Mouse (Mus musculus): ENCODE measurements around the gene Rhcg. TPM values are rescaled to one million over a fixed set of nuclear protein-coding genes. Genes with fewer than 3 reads are reported as not detected.

Rhcg gene
- polyA plus RNA-seq (2015; fragmentation: Nextera tagmentation; extraction: Ambion mirVana) = 0.17 TPM in 1 of 2 replicates, not detected in the other

DNA sequence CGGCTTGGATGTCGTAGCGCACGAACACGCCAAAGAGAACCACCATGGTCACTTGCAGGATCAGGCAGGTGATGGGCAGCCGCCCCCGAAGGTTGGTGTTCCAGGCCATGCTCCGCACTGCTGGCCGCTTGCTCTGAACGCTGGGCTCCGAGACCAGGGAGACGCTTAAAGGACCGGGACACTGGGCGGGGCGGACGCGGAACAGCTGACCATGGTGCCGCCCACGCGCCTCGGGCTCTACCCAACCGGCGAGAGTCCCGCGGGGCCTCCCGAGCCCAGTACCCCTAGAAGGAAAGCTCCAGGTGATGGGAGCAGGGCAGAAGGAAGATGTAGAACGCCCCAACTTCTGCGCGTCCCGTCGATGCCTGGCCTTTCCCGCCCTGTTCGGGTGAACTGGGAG lies at the start of gene Rhcg:
TSS of gene Rhcg (minus strand) at position 240 of the 400 bp plus-strand sequence.
- Histone ChIP-seq H3K4me1 (no peaks in the 10 kb centered on the region), H3K4me3 (peak within 1 kb of the TSS; percentile 17), H3K4me2 (peak within 1 kb of the TSS; percentile 44; the same call in 1 of the 2 replicates), H3K27me3 (peaks cover 59% of the 10 kb centered on the region), H3K27ac (no peak within 1 kb of the TSS), H3K9ac (no peak within 1 kb of the TSS), H3K9me3 (no peaks in the 10 kb centered on the region), H3K36me3 (no peaks in the 10 kb centered on the region)
- 6% methylated on average over 33 of the region's 33 CpGs for WGBS
- no peak for ATAC-seq (ENCODE audit: borderline replicate concordance, extremely low read depth, low FRiP score, low TSS enrichment)

DNA sequence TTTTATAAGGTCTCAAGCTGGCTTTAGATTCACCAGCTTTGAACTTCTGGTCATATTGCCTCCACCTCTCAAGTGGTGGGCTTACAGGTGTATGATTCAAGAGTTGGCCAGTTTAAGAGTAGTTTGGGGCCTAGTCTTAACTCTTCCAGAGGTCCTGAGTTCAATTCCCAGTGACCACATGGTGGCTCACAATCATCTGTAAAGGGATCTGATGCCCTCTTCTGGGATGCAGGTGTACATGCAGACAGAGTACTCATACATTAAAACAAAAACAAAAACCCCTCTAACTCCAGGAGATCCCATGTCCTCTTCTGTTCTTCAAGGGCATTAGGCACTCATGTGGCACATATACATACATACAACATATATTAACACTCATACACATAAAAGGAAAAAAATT lies 49.2 kb upstream of the Rhcg start:
- Histone ChIP-seq H3K4me2 (no peak overlapping the region), H3K27ac (no peak overlapping the region), H3K36me3 (peaks cover 45% of the 10 kb centered on the region), H3K27me3 (no peaks in the 10 kb centered on the region), H3K9me3 (no peaks in the 10 kb centered on the region), H3K4me3 (no peak overlapping the region), H3K9ac (no peak overlapping the region), H3K4me1 (peaks cover 18% of the 10 kb centered on the region)
- no peak for ATAC-seq (ENCODE audit: borderline replicate concordance, extremely low read depth, low FRiP score, low TSS enrichment)

DNA sequence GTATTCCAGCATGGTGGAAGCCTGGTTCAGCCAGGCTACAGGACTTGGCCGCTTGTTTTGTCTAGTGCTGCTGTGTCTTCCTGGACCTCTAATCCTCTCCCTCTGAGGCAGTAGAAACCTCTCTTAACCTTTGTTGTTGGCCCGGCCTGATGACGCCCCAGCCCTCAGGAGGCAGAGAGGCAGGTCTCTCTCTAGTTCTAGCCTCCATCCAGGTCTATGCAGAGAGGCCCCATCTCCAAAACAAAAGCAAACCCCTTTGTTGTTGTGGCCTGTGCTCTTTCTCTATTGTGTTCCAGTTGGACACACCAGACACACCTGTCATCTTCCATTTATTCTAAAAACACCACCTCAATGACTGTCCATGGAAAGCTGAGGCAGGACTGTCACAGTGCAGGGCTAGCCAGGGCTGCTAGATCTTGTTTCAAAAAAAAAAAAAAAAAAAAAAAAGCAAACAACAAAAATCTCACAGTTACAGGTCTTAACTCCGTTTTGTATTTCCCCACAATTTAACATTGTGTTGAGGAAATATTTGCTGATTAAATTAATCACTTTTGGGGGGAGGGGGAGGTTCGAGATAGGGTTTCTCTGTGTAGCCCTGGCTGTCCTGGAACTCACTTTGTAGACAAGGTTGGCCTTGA lies 43.9 kb upstream of the Rhcg start:
- Histone ChIP-seq H3K4me1 (peaks cover 32% of the 10 kb centered on the region), H3K4me3 (peak overlapping the region; percentile 96), H3K9me3 (no peaks in the 10 kb centered on the region), H3K27ac (no peak overlapping the region), H3K9ac (peak overlapping the region; percentile 98), H3K36me3 (peaks cover 3% of the 10 kb centered on the region), H3K4me2 (peak overlapping the region; percentile 91), H3K27me3 (no peaks in the 10 kb centered on the region)
- WGBS = 9% methylated on average over 5 of the region's 5 CpGs
- ATAC-seq (ENCODE audit: borderline replicate concordance, extremely low read depth, low FRiP score, low TSS enrichment) = no peak

DNA sequence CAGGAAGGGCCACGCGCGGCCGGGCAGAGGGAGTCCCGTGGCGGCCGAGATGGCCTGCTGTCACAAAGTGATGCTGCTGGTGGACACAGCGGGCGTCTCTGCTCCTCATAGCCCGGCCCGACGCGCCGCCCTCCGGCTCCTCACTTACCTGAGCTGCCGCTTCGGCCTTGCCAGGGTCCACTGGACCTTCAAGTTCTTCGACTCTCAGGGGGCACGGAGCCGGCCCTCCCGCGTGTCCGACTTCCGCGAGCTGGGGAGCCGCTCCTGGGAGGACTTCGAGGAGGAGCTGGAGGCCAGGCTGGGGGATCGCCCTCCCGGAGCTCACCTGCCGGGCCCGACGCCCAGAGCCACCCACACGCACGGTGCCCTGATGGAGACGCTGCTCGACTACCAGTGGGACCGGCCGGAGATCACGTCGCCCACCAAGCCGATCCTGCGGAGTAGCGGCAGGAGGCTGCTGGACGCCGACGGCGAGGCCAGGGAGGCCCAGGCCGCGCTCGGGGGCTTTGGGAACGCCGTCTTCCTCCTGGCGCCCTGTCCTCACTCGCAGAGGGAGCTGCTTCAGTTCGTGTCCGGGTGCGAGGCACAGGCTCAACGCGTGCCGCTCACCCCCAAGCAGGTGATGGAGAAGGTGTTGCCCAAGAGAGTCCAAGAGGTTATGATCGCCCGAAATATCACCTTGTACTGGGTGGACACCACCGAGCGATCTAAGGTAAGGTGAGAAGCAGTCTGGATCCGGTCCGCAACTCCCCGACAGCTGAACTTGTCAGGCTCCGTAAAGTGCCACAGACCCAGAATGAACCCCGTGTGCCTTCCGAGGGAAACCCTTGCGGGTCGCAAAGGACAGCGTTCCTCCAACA lies 43.1 kb upstream of the Rhcg start:
- Histone ChIP-seq H3K4me2 (peak overlapping the region; percentile 91), H3K27me3 (no peaks in the 10 kb centered on the region), H3K36me3 (peaks cover under 1% of the 10 kb centered on the region; the same call in 1 of the 2 replicates), H3K9ac (peak overlapping the region; percentile 98), H3K4me1 (peaks cover 32% of the 10 kb centered on the region), H3K4me3 (peak overlapping the region; percentile 96), H3K27ac (0 out of 2 replicates have a peak overlapping the region, but pooled peaks have one; percentile 66), H3K9me3 (no peaks in the 10 kb centered on the region)
- under 1% methylated on average over 73 of the region's 73 CpGs for WGBS
- ATAC-seq (ENCODE audit: borderline replicate concordance, extremely low read depth, low FRiP score, low TSS enrichment) = peak; percentile 10; the same call in 1 of the 2 replicates

DNA sequence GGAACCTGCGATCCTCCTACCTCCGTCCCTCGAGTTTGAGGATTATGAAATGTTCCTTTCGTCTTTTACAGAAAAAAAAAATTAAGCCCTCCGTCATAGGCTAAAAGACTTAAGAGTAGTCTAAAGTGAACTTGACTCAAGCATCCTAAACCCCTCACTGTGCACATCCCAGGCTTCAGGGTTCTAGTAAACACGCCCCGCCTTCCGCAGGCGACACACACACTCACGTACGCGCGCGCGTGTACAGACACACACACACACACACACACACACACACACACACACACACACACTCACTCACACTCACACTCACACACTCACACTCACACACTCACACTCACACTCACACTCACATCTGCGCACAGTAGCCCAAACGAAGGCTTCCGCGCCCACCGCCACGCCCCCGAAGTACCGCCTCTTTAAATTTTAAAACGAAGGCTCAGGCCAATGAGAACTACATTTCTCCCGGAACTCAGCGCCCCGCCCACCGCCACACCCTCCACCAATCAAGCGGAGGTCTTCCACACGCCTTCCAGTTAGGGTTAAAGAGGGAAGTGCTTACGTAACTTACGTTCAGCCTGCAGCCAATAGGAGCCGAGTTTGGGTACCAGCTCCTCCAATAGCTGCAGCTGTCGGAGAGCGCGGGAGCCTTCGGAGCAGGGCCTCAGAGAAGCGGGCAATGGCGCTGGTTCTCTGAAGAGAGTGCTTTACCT lies 42.3 kb upstream of the Rhcg start, which contains the start of gene Ticrr:
TSS of gene Ticrr (plus strand) at position 619 of the 713 bp plus-strand sequence.
- Histone ChIP-seq H3K27me3 (no peaks in the 10 kb centered on the region), H3K4me3 (peak within 1 kb of the TSS; percentile 96), H3K9me3 (no peaks in the 10 kb centered on the region), H3K27ac (0 out of 2 replicates have a peak within 1 kb of the TSS, but pooled peaks have one; percentile 66), H3K36me3 (no peaks in the 10 kb centered on the region), H3K4me1 (peaks cover 32% of the 10 kb centered on the region), H3K4me2 (peak within 1 kb of the TSS; percentile 91), H3K9ac (peak within 1 kb of the TSS; percentile 98)
- under 1% methylated on average over 39 of the region's 39 CpGs for WGBS
- ATAC-seq (ENCODE audit: borderline replicate concordance, extremely low read depth, low FRiP score, low TSS enrichment) = peak; percentile 99

DNA sequence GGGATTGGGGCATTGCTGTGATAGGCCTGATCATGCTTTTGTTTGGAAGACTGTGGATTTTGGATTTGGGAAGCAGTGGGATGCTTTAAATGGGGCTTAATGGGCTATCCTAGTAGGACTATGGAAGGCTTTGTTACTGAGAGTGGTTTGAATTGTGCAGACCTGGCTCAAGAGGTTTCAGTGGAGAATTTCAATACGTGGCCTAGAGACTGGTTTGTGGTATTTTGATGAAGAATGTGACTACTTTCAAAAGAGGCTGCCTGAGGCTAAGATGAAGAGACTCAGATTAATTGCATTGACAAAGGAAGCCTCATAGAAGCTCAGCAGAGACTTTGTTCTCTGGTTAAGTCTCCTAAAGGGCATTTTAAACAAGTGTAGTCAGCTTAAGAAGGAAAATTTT lies 37.1 kb upstream of the Rhcg start:
- Histone ChIP-seq H3K9me3 (no peaks in the 10 kb centered on the region), H3K27ac (no peak overlapping the region), H3K9ac (no peak overlapping the region), H3K4me2 (no peak overlapping the region), H3K4me1 (peaks cover 7% of the 10 kb centered on the region; the same call in 1 of the 2 replicates), H3K36me3 (no peaks in the 10 kb centered on the region), H3K4me3 (no peak overlapping the region), H3K27me3 (no peaks in the 10 kb centered on the region)
- no peak for ATAC-seq (ENCODE audit: borderline replicate concordance, extremely low read depth, low FRiP score, low TSS enrichment)
- 32% methylated on average over 1 of the region's 1 CpGs for WGBS

DNA sequence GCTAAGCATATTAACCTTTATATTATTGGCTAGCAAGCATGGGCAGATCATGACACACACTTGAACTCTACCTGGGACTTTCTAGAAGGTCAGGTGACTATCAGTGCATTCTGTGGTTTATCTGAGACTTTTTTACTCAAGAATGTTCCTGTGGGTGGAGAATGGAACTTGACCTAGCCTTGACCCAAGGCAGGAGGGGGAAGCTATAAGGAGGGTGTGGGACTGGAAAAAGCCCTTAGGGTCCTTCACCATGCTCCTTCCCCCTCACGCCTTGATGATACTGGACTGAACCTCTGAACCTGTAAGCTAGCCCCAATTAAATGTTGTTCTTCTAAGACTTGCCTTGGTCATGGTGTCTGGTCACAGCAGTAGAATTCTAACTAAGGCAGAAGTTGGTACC lies 36.7 kb upstream of the Rhcg start:
- H3K4me3 ChIP-seq = no peak overlapping the region
- no peak overlapping the region for H3K4me2 ChIP-seq
- no peak for ATAC-seq (ENCODE audit: borderline replicate concordance, extremely low read depth, low FRiP score, low TSS enrichment)
- no peaks in the 10 kb centered on the region for H3K36me3 ChIP-seq
- H3K9me3 ChIP-seq = no peaks in the 10 kb centered on the region
- H3K4me1 ChIP-seq = peaks cover 5% of the 10 kb centered on the region; the same call in 1 of the 2 replicates
- no peaks in the 10 kb centered on the region for H3K27me3 ChIP-seq
- 82% methylated on average over 1 of the region's 1 CpGs for WGBS
- no peak overlapping the region for H3K27ac ChIP-seq
- H3K9ac ChIP-seq = no peak overlapping the region

DNA sequence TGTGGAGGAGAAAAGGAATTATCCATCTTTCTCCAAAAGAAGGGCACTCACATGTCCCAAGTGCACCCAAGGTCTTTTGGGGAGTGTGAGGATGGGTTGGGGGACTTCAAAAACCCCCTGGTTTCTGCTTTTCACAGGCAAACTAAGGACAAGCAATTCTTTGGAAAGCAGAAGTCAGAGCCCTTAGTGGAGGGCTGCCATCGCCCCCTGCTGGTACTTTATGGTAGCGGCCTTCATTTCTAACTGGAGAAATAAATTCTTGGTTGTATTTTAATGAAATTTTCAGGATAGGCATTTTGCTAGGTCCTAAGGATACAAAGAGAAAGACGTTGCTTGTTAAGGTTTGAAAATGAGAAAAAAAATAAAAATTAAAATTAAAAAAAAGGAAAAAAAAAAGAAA lies 31.5 kb upstream of the Rhcg start:
- no peaks in the 10 kb centered on the region for H3K4me1 ChIP-seq
- no peak for ATAC-seq (ENCODE audit: borderline replicate concordance, extremely low read depth, low FRiP score, low TSS enrichment)
- WGBS = 9% methylated on average over 3 of the region's 3 CpGs
- no peak overlapping the region for H3K27ac ChIP-seq
- H3K27me3 ChIP-seq = no peaks in the 10 kb centered on the region
- H3K9me3 ChIP-seq = no peaks in the 10 kb centered on the region
- H3K4me2 ChIP-seq = no peak overlapping the region
- no peak overlapping the region for H3K9ac ChIP-seq
- H3K36me3 ChIP-seq = no peaks in the 10 kb centered on the region
- H3K4me3 ChIP-seq = no peak overlapping the region

DNA sequence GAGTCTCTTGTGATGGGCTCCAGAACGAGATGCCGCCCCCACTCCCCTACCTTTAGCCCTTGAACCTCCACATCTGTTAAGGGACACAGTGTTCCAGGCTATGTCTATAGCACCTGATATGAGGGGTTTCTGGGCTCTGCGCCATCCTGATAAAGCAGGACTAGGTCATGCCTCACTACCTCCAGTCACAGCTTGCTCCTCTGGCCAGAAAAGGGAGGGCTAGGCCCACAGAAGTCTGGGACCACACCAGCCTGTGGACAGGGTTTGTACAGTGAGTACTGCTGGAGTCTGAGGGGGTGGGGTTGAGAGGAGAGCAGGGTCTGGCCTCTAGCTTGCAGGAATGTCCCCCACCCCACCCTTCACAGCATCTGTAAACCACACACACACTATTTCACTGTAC lies 29.8 kb upstream of the Rhcg start:
- Histone ChIP-seq H3K4me1 (no peaks in the 10 kb centered on the region), H3K36me3 (no peaks in the 10 kb centered on the region), H3K9me3 (no peaks in the 10 kb centered on the region), H3K9ac (no peak overlapping the region), H3K4me3 (no peak overlapping the region), H3K27me3 (no peaks in the 10 kb centered on the region), H3K27ac (no peak overlapping the region), H3K4me2 (no peak overlapping the region)
- 86% methylated on average over 3 of the region's 3 CpGs for WGBS
- no peak for ATAC-seq (ENCODE audit: borderline replicate concordance, extremely low read depth, low FRiP score, low TSS enrichment)

DNA sequence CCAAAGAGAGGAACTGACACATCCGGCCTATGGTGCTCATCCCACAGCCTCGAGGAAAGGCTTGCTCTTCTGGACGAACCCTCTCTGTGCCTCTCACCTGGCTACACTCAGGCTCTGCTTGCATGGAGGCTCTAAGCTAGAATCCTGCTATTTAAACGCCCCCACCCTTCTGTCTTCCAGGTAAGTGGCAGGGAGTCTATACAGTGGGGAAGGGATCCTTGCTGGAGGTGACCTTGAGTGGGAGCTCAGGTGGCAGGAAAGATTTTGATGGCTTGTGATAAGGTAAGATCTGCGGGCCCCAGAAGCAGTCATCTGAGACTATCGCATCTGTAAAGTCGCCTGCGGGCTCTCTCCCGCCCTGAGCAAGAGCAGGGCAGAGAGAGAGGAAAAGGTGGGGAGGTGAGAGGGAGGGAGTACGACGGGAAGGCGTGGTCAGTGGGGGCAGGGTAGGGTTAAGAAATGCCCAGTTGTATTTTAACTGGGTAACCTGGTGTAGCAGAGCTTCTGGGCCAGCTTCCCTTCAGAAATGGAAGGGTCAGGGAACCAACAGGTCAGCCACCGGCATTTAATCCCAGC lies 14.4 kb upstream of the Rhcg start:
- Histone ChIP-seq H3K9ac (no peak overlapping the region), H3K27ac (no peak overlapping the region), H3K4me3 (no peak overlapping the region), H3K4me2 (no peak overlapping the region), H3K36me3 (no peaks in the 10 kb centered on the region), H3K4me1 (no peaks in the 10 kb centered on the region), H3K9me3 (no peaks in the 10 kb centered on the region), H3K27me3 (peaks cover 7% of the 10 kb centered on the region; the same call in 1 of the 2 replicates)
- 20% methylated on average over 13 of the region's 13 CpGs for WGBS
- ATAC-seq (ENCODE audit: borderline replicate concordance, extremely low read depth, low FRiP score, low TSS enrichment) = no peak

DNA sequence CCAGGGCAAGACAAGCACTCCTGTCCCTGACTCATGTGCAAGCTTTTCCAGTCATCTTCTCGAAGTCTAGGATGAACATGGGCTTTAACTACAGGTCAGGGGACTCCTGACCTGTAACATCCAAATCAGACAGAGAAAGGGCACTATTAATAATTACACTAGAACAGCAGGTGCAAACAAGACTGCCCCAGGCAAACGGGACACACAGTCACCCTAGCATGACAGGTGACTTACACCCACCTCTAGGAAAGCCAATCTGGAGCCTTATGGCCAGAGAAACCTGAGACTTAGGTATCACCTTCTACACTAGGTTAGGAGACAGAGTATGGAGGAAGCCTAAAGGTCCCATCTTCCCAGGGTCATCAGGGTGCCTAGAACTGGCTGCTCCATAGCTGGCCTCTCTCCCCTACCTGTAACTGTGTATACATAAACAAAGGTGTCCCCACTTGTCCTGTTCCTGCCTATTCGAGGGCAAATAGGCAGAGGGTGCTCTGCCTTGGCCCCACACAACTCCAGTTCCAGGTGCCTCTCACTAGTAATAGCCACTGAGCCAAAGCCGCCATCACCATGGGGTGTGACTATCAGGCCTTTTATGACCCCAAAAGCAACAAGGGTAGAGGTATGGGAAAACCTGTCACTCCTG lies 10.9 kb upstream of the Rhcg start:
- Histone ChIP-seq H3K4me1 (no peaks in the 10 kb centered on the region), H3K27ac (no peak overlapping the region), H3K36me3 (no peaks in the 10 kb centered on the region), H3K27me3 (peaks cover 7% of the 10 kb centered on the region; the same call in 1 of the 2 replicates), H3K4me3 (no peak overlapping the region), H3K9ac (no peak overlapping the region), H3K4me2 (no peak overlapping the region), H3K9me3 (no peaks in the 10 kb centered on the region)
- no peak for ATAC-seq (ENCODE audit: borderline replicate concordance, extremely low read depth, low FRiP score, low TSS enrichment)
- 58% methylated on average over 4 of the region's 4 CpGs for WGBS

All from lung, embryonic 15.5 days (tissue).